Mouse (Mus musculus) G1E (cell line): ENCODE data around the gene Btnl4.

Source experiments
- CTCF ChIP-seq: IDR thresholded peaks from 2 replicates; pipeline ENCODE4 v1.5.1; 2012; ENCODE audit warnings: low read depth, low read length, inconsistent platforms, mixed read lengths
- GATA1 ChIP-seq: IDR thresholded peaks from 2 replicates; pipeline ENCODE4 v1.6.1; 2012; ENCODE audit warnings: borderline replicate concordance, low read length, inconsistent platforms, mixed read lengths
- GATA2 ChIP-seq: IDR thresholded peaks from 2 replicates; pipeline ENCODE4 v1.6.1; 2012; ENCODE audit warnings: low read depth, low read length, inconsistent platforms, borderline replicate concordance
- TAL1 ChIP-seq: conservative IDR thresholded peaks from 2 replicates; pipeline ENCODE4 v1.6.1; 2012; ENCODE audit warnings: low read depth, low read length, inconsistent platforms, mixed read lengths

DNA sequence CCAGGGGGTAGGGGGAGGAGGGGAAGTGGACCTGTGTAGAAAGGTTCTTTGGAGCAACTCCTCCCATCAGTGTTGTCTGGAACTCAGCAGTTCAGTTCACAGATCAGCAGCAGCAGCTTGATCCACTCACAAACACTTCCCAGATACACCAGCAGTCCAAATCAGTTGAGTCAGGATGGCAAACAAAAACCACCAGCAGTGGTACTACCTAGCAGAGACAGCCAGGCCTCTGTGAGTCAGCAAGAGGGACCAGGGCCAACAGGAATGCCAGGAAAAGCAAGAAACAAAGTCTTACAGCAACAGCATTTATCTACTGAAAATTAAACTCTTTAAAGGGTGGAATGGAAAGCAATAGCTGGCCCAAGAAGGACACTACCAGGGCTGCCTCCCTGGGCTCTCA lies 49.5 kb downstream of the Btnl4 start:
- TF ChIP-seq CTCF: no peak
- TF ChIP-seq TAL1: no peak
- TF ChIP-seq GATA1: no peak
- TF ChIP-seq GATA2: no peak
